Mouse (Mus musculus): ENCODE results near the gene Mindy1.

DNA sequence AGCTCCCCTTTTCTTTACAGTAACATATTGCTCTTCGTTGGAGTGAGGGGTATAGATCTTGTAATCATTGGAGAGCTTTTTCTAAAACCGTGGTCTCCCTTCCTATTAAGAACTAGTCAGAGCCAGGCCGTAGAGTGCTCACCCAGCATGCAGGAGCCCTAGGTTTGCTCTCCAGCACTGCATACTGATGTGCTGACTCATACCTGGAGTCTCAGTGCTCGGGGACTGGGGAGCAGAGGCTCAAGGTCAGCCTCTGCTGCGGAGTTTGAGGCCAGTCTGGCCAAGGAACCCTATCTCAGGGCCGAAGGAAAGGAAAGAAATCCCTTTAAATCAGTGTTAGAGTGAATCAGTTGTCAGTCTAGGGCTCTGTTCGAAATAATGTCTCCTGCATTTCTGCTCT lies 48.4 kb upstream of the Mindy1 start:
- TF ChIP-seq CTCF (IDR thresholded peaks at IDR 0.05; ENCODE audit: borderline replicate concordance, insufficient read depth, low read depth, low read length) (no peak), POLR2A (IDR thresholded peaks at IDR 0.05; ENCODE audit: borderline replicate concordance, insufficient read depth, low read length) (no peak)

Data from cerebellum, adult 2 months (tissue).